Mouse (Mus musculus): ENCODE measurements around the gene Kprp. TPM values are rescaled to one million over a fixed set of nuclear protein-coding genes. Genes with fewer than 3 reads are reported as not detected.

Kprp gene
- total and polyA plus RNA-seq, 3 experiments = not detected

GRCm38 (mm10) chr3:92870116-92870515, 43.1 kb upstream of the Kprp start, which contains the start of gene 2310050C09Rik:
Gene 2310050C09Rik, minus strand, starts transcription at chr3:92870216.
- Histone ChIP-seq H3K27ac (ENCODE audit: control insufficient read depth, low read depth, low read length) (no peak within 1 kb of the TSS), H3K9ac (ENCODE audit: control insufficient read depth, low read depth, low read length, poor library complexity, severe bottlenecking) (no peak within 1 kb of the TSS), H3K4me3 (ENCODE audit: control insufficient read depth in 1 of 2, insufficient read depth in 1 of 2, low read depth in 2 of 2, low read length in 2 of 2) (no peak within 1 kb of the TSS), H3K9me3 (replicated peaks; ENCODE audit: insufficient read depth, low read length) (no peaks in the 10 kb centered on the region), H3K27me3 (ENCODE audit: control insufficient read depth in 1 of 2, insufficient read depth in 2 of 2, low read length in 2 of 2) (no peaks in the 10 kb centered on the region), H3K4me1 (ENCODE audit: control insufficient read depth in 1 of 2, insufficient read depth in 2 of 2, low read length in 2 of 2) (no peaks in the 10 kb centered on the region), H3K36me3 (ENCODE audit: control insufficient read depth in 1 of 2, insufficient read depth in 2 of 2, low read length in 2 of 2) (no peaks in the 10 kb centered on the region), H3K79me2 (ENCODE audit: control insufficient read depth, insufficient read depth, low read length, poor library complexity) (no peaks in the 10 kb centered on the region)
- no peak for DNase-seq (ENCODE audit: low read depth, low spot score)
- TF ChIP-seq NELFE (IDR thresholded peaks at IDR 0.05; ENCODE audit: low read depth, low read length) (no peak), POLR2AphosphoS2 (IDR thresholded peaks at IDR 0.05; ENCODE audit: low read length) (no peak), SMC3 (IDR thresholded peaks at IDR 0.05; ENCODE audit: low read depth, low read length) (no peak), CHD1 (IDR thresholded peaks at IDR 0.05; ENCODE audit: low read depth, low read length) (no peak), RCOR1 (IDR thresholded peaks at IDR 0.05; ENCODE audit: low read depth, low read length) (no peak), RAD21 (IDR thresholded peaks at IDR 0.05; ENCODE audit: low read depth, low read length) (no peak), BHLHE40 (IDR thresholded peaks at IDR 0.05; ENCODE audit: borderline replicate concordance, low read depth, low read length) (no peak), TCF12 (IDR thresholded peaks at IDR 0.05; ENCODE audit: low read depth, low read length) (no peak), CHD2 (IDR thresholded peaks at IDR 0.05; ENCODE audit: low read length) (no peak), MAFK (IDR thresholded peaks at IDR 0.05; ENCODE audit: borderline replicate concordance, low read depth, low read length) (no peak), POLR2AphosphoS5 (IDR thresholded peaks at IDR 0.05; ENCODE audit: borderline replicate concordance, low read depth, low read length) (no peak), E2F4 (IDR thresholded peaks at IDR 0.05; ENCODE audit: borderline replicate concordance, low read depth, low read length) (no peak), MAX (IDR thresholded peaks at IDR 0.05; ENCODE audit: low read length) (no peak), POLR2A (IDR thresholded peaks at IDR 0.05; ENCODE audit: control insufficient read depth in 1 of 2, insufficient read depth in 1 of 2, low read depth in 1 of 2, low read length in 2 of 2, poor library complexity in 1 of 2) (no peak), USF1 (IDR thresholded peaks at IDR 0.05; ENCODE audit: low read depth, low read length) (no peak), KAT2A (conservative IDR thresholded peaks at IDR 0.05; ENCODE audit: low read depth, low read length) (no peak)

GRCm38 (mm10) chr3:92851186-92851585, 24.1 kb upstream of the Kprp start, which contains the start of gene Lce1l:
Gene Lce1l, minus strand, starts transcription at chr3:92851286.
- no peak for DNase-seq (ENCODE audit: low read depth, low spot score)
- no peak within 1 kb of the TSS for H3K9ac ChIP-seq (ENCODE audit: control insufficient read depth, low read depth, low read length, poor library complexity, severe bottlenecking)
- H3K27ac ChIP-seq (ENCODE audit: control insufficient read depth, low read depth, low read length) = no peak within 1 kb of the TSS
- no peak within 1 kb of the TSS for H3K4me3 ChIP-seq (ENCODE audit: control insufficient read depth in 1 of 2, insufficient read depth in 1 of 2, low read depth in 2 of 2, low read length in 2 of 2)
- H3K79me2 ChIP-seq (ENCODE audit: control insufficient read depth, insufficient read depth, low read length, poor library complexity) = no peaks in the 10 kb centered on the region
- H3K4me1 ChIP-seq (ENCODE audit: control insufficient read depth in 1 of 2, insufficient read depth in 2 of 2, low read length in 2 of 2) = no peaks in the 10 kb centered on the region
- TF ChIP-seq NRF1 (IDR thresholded peaks at IDR 0.05; ENCODE audit: insufficient read depth, low read depth, low read length, poor library complexity, severe bottlenecking) (no peak), TBP (IDR thresholded peaks at IDR 0.05; ENCODE audit: low read depth, low read length) (no peak), SIN3A (IDR thresholded peaks at IDR 0.05; ENCODE audit: low read length) (no peak), MYC (IDR thresholded peaks at IDR 0.05; ENCODE audit: low read depth, low read length) (no peak), ETS1 (IDR thresholded peaks at IDR 0.05; ENCODE audit: low read depth, low read length) (no peak)
- H3K9me3 ChIP-seq (replicated peaks; ENCODE audit: insufficient read depth, low read length) = no peaks in the 10 kb centered on the region
- H3K36me3 ChIP-seq (ENCODE audit: control insufficient read depth in 1 of 2, insufficient read depth in 2 of 2, low read length in 2 of 2) = no peaks in the 10 kb centered on the region
- no peaks in the 10 kb centered on the region for H3K27me3 ChIP-seq (ENCODE audit: control insufficient read depth in 1 of 2, insufficient read depth in 2 of 2, low read length in 2 of 2)

Measured in MEL (cell line).